Mouse (Mus musculus) ES-E14 (cell line): Measurements from ENCODE around the gene Tuba8.

Experiments used
- CHD2 ChIP-seq: IDR thresholded peaks from 2 replicates; pipeline ENCODE4 v1.6.1; 2014; ENCODE audit warnings: mild to moderate bottlenecking, low read depth, low read length, inconsistent platforms
- HCFC1 ChIP-seq: IDR thresholded peaks from 2 replicates; pipeline ENCODE4 v1.6.1; 2012; ENCODE audit warnings: low read length, inconsistent platforms, borderline replicate concordance; ENCODE audit not compliant: insufficient read depth
- ZC3H11A ChIP-seq: IDR thresholded peaks from 2 replicates; pipeline ENCODE4 v1.6.1; 2012; ENCODE audit warnings: low read depth, mild to moderate bottlenecking, inconsistent platforms, low read length, borderline replicate concordance

GRCm38 (mm10) chr6:121162616-121163015 lies 47.9 kb upstream of the Tuba8 start:
- TF ChIP-seq CHD2: no peak
- TF ChIP-seq ZC3H11A: no peak
- TF ChIP-seq HCFC1: no peak
